Mouse (Mus musculus) urinary bladder, postnatal 25 days (tissue): ENCODE measurements around the gene Ackr4.
A peak's percentile ranks its signal among the peaks of the same experiment; 100 is the strongest.

Experiments
- DNase-seq: peaks from one replicate; pipeline ENCODE4 v3.0.0; 2022; ENCODE audit warnings: low spot score

Ackr4 gene

GRCm38 (mm10) chr9:104106930-104107329 is 19.8 kb downstream of the Ackr4 start:
- no peak for DNase-seq

- no peak for DNase-seq
These were observed 21.7 kb downstream of the Ackr4 start for GRCm38 (mm10) chr9:104104986-104105385.

- DNase-seq, result no peak
These were observed 23.8 kb downstream of the Ackr4 start for GRCm38 (mm10) chr9:104102901-104103300.

- no peak for DNase-seq
These were observed 24.4 kb downstream of the Ackr4 start for GRCm38 (mm10) chr9:104102301-104102700.

- no peak for DNase-seq
These were observed 25.3 kb downstream of the Ackr4 start for GRCm38 (mm10) chr9:104101458-104101857.

- no peak for DNase-seq
These were observed 25.9 kb downstream of the Ackr4 start for GRCm38 (mm10) chr9:104100822-104101221.

GRCm38 (mm10) chr9:104099060-104099459 is 27.7 kb downstream of the Ackr4 start:
- no peak for DNase-seq

- no peak for DNase-seq
These were observed 28.5 kb downstream of the Ackr4 start for GRCm38 (mm10) chr9:104098256-104098655.

GRCm38 (mm10) chr9:104092945-104093344 is 33.8 kb downstream of the Ackr4 start:
- no peak for DNase-seq

GRCm38 (mm10) chr9:104088555-104088954 is 38.2 kb downstream of the Ackr4 start:
- no peak for DNase-seq

- peak; percentile 27 for DNase-seq
These were observed 40.9 kb downstream of the Ackr4 start for GRCm38 (mm10) chr9:104085730-104086429.

GRCm38 (mm10) chr9:104080038-104080437 is 46.7 kb downstream of the Ackr4 start:
- DNase-seq, result no peak

- DNase-seq, result peak; percentile 42
These were observed 47.4 kb downstream of the Ackr4 start for GRCm38 (mm10) chr9:104079379-104079778.

- no peak for DNase-seq
These were observed 48.0 kb downstream of the Ackr4 start for GRCm38 (mm10) chr9:104078780-104079179.

GRCm38 (mm10) chr9:104075808-104076207 is 50.9 kb downstream of the Ackr4 start:
- no peak for DNase-seq

GRCm38 (mm10) chr9:104070863-104071604 is 55.7 kb downstream of the Ackr4 start:
- DNase-seq, result no peak

- DNase-seq, result no peak
These were observed 56.5 kb downstream of the Ackr4 start for GRCm38 (mm10) chr9:104070241-104070640.

- no peak for DNase-seq
These were observed 62.2 kb downstream of the Ackr4 start for GRCm38 (mm10) chr9:104064571-104064970.

GRCm38 (mm10) chr9:104063244-104063961 is 63.3 kb downstream of the Ackr4 start, which contains the start of gene Acad11:
Acad11 (plus strand) TSS chr9:104063377.
- peak; percentile 76 for DNase-seq

GRCm38 (mm10) chr9:104062430-104063243 is 64.1 kb downstream of the Ackr4 start, which contains the start of gene Uba5:
Uba5 (minus strand) TSS chr9:104063134.
- DNase-seq, result peak; percentile 64

GRCm38 (mm10) chr9:104051028-104051427 is 75.7 kb downstream of the Ackr4 start:
- DNase-seq, result no peak

GRCm38 (mm10) chr9:104043676-104044075 is 83.1 kb downstream of the Ackr4 start:
- no peak for DNase-seq
